Mouse (Mus musculus): ENCODE measurements around the gene Gm42674.

- no peak for TF ChIP-seq CTCF (IDR thresholded peaks at IDR 0.05; ENCODE audit: low read depth, low read length)
- no peak for TF ChIP-seq POLR2A (IDR thresholded peaks at IDR 0.05; ENCODE audit: insufficient read depth, low read length)
- TF ChIP-seq EP300 (IDR thresholded peaks at IDR 0.05; ENCODE audit: insufficient read depth, low read depth, low read length), result no peak
These were observed 27.6 kb downstream of the Gm42674 start for GRCm38 (mm10) chr3:90629298-90629697.

Measured in ES-Bruce4 (cell line).